Mouse (Mus musculus): ENCODE measurements around the gene Asb18.

Gene Asb18

DNA sequence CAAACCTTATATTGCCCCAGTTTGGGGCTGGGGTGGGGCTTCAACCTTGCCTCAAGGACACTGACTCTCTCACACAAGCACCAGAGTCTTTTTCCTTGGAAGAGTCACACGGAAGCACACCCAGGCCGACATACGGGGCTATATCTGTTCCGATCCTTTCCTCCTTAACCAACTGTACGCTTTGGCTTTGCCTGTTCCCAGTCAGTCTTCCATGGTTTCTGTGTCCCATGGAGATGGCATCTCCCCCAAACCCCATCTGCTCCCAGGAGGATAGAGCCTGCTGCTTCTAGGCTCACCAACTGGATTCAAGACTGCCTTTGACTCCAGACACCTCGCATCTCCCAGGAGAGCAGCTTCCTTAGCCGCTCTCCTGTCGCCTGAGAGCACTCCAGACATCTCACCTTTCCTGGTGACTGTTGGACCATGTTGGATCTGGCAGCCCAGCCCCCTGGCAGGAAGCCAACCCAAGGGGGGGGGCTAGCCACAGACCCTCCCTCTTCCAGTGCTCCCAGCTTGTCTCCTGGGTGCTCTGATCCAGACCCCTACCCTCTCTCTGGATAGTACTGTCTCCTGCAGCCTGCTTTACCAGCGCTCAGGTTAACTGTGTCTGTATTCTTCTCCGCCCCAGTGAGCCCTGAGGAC, 45.3 kb downstream of the Asb18 start:
- DNase-seq, result peak in 1 of 2 experiments; percentile 17

DNA sequence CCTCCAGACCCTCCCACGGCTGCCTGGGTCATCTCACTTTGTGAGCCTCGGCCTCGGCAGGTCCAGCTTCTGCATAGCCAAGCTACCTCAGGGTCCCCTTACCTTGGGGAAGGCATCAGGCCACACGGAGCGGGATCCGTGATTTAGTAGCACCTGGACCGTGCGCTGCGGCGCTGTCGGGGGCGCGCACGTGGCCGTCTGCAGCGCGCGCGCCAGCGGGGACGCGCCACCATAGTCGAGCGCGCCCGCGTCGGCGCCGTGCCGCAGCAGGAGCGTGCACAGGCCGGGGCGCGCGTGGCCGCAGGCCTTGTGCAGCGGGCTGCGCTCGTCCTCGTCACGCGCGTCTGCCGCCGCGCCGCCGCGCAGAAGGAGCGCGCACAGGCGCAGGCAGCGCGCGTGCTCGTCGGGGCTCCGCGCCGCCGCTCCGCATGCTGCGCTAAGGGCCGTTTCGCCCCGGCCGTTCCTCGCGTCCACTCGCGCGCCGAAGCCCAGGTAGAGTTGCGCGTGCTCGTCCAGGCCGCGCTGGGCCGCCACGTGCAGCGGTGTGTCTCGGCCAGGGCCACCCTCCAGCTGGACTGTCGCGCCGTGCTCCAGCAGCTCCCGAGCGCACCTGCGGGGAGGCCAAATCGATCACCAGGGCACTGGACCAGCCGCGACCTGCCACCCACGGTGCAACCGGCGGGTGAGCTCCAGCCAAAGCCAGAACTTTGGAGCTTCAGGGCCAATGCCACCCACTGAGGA, 46.2 kb downstream of the Asb18 start:
- DNase-seq, result peak; percentile 48 to 82

DNA sequence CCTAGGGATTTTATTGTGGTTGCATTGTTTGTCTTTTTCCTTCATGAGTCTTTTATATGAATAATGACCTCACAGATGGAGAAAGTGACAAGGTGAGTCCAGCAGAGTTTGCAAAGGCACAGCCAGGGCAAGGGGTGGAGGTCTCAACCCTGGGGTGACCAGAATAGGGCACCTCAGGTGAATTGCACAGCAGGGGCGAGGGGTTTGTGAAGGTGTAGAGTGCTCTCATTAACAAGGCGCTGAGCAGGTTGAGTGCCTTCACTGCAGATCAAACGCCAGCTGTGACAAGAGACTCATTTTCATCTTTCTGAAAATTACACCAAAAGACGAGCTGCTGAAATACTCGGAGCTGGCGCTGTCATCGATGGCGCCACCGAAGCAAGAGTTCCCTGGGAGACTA, 46.9 kb downstream of the Asb18 start:
- DNase-seq, result no peak

DNA sequence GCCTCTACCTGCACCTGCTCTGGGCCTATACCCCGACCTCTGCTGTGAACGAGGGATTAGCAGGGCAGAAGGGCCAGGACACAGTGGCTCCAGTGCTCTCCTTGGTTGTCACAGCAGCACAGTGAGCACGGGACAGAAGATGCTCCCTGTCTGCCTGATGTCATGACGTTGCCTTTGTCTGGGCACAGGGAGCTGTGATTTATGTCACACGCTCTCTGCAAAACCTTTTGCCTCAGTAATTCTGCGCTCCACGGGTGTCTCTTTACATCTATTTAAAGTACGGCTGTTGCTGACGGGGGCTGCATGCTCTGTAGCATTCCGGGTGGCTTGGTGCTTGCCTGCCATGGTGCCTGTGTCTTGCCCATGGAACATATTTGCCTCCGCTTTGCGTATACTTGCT, 50.0 kb downstream of the Asb18 start:
- no peak for DNase-seq

DNA sequence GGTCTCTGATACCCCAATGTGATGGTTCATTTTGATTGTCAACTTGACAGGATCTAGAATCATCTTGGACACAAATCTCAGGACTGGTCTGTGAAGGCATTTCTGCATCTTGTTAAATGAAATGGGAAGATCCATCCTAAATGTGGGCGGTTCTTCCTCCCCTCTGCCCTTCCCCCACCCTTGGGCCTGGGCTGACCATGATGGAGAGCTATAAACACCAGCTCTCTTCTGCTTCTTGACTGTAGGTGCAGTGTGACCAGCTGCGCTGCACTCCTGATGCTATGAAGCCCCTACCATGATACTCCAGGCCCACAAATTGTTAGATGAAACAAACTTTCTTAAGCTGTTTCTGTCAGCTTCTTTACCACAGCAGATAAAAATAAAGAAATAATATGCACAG, 51.2 kb downstream of the Asb18 start:
- no peak for DNase-seq

DNA sequence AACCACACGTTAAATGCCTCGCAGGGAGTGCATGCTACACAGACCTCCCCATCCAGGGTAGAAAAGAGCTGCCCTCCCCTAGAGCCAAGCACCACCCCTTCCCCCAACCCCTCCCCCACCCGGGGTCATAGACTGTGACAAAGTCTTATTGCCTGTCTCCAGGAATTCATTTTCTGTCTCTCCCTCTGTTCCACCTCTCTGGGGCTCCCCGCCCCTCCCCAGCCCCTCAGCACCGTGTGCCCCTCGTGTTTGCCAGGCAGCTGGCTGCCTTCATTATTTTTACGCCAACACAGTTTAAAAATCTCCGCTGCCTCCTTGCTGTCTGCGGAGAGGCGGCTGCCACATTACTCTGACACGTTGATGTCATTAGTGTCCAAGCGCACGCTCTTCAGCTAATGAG, 52.4 kb downstream of the Asb18 start:
- no peak for DNase-seq

DNA sequence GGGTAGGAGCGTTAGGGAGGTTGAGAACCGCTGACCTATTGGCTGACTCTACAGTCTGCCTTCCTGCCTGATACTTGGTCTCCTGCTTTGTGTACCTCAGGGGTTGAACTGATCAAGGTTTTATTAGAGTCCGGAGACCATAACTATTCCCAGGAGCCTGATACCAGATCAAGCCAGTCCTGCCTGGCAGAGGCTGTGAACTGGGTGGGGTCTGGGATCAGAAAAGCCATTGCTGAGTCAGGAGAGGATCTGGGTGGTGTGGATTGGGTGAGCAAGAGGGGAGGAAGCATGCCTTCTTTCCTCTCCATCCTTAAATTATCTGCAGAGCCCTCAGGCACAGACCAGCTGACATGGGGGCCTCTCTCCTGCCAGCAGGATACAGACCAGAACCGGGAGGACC, 55.1 kb downstream of the Asb18 start:
- DNase-seq, result no peak

DNA sequence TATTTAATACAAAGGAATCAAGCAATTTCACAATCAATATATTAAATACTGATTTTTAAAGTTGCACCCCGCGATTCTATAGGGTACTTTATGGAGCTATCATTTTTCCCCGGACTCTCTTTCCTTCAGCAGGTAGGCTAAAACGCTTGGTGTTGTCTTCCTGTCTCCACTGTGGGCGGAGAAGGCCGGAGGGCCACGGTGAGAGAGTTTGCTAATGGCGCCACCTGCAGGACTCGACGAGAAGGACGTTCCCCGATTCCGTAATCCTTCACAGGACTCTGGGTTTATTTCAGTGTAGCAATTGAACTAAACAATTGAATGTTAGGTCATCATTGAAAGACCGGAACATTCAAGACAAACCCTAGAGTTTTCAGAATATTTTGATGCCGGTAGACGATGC, 71.3 kb downstream of the Asb18 start:
- DNase-seq, result peak; percentile 79 to 88

DNA sequence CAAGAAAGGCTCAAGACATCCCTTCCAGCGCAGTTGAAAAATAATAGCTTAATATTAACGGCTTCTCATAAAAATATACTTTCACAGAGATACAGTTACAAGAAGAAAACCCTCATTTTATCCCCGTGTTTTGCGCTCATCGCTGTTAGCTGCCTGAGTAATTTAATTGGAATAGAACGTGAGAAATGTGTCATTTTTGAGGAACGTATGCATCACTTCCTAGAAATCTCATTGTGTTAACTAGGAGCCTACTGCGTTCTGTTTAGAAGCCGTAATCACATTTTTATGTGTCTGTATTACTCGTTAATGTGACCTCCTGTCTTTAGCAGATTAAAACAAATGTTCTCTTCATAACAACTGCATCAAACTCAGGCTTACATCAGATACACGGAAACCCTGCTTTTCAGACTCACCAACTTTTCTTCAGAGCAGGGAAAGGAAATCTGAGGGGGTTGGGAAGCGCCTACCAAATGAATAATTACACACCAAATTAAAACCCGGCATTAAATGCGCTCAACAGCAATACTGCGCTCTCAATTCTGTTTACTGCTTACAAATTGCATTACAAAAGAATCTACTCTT, 72.0 kb downstream of the Asb18 start:
- no peak for DNase-seq

DNA sequence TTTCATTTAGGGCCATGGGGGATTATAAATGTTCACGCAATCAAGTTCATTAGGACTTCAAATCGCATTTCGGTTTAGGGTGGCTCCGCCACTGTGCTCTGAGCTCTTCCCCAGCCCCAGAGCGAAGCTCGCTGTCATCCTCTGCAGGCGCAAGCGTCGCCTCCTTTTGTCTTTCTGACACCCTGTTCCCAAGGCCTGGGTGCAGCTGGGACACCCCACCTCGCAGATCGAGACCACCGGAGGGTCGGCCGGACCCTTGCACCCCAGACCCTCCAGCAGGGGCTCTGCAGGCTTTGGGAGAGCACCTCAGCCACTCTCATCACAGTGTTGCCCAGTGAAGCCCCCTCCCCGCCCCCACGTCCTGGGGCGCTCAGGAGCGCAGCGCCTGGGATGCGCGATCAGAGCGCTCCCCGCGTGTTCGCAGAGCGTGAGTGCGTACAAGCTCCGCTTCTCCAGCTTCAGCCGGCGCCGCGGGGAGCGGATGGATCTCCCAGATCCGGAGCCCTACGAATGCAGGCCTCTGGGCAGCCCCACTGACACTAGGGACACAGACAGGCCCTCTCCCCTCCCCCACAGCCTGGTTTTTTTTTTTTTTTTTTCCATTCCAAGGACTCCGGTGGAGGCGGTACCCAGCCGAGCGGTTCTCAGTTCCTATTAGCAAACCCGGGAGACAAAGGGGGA, 72.6 kb downstream of the Asb18 start:
- DNase-seq, result peak; percentile 19 to 36

DNA sequence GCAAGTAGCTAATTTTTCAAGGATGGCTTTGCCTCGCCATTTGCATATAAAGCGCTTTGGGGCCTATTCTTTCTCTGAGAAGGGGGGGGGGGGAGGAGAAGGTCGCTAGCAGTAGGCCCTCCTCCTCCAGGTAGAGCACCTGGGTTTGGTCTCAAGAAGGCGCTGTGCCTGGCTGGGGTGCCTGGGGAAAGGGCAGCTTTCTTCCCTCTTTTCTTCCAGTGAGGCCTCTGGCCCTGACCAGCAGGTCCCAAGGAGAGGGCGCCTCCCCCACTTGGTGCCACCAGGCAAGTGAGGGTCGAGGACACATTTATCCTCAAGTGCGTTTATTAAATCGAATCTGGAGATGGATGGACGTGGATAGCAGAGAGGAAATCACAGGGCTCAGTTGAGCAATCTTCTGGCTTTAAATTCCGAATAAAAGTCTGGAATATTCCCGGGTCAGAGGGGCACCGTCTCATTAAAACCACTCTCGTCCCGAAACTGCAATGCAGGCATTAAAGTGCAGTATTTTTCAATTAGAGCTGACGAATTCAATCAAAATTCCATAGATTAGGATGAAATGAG, 73.4 kb downstream of the Asb18 start:
- DNase-seq, result no peak

DNA sequence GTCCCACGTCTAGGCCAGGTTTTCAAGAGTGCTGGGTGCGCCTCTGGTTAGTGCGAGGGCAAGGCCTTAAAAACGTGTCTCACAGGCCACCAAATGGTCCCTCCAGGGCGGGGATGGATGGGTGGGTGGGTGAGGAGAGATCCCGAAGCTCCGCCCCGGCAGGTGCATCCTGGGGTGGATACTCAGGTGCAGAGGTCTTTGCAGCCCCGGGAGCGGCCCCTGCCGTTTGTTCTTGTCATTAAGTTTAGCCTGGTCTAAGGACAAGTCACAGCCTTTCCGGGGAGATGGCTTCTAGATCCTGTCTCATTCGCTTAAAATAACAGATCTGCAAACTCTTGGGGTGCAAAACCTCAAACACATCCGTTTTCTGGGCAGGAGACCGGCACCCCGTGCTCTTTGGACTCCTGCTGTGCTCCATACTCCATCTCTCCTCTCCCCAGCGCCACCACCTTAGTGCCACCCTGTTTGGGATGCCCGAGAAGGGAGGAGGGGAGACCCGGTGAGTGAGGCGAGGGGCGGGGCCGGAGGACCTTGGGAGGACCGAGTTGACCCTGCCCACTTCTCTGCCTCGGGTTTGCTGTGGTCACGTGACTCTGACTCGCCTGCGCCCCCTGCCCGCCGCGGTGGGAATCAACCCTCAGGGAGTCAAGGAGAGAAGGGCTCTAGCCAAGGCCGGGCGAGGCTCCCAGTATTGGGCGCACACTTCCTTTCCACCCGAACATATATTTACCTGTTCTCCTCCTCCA, 74.3 kb downstream of the Asb18 start:
- DNase-seq, result peak; percentile 46 to 51

DNA sequence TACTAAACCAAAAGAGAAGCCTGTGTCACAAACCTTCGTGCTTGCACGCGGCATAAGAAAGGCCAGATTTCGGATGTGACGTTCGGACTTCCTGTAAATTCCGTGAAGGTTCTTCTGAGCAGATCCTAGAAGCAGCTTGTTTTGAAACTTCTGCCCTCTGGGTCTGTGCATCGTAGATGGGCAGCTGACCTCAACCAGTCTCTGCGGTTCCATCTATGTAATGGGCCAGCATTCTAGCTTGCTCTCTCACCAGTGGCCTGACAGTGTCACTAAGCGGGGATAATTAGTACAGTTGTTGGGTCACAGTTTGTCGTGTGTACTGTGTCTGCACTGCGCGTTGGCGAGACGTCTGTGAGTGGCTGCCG, 74.9 kb downstream of the Asb18 start:
- DNase-seq, result no peak

DNA sequence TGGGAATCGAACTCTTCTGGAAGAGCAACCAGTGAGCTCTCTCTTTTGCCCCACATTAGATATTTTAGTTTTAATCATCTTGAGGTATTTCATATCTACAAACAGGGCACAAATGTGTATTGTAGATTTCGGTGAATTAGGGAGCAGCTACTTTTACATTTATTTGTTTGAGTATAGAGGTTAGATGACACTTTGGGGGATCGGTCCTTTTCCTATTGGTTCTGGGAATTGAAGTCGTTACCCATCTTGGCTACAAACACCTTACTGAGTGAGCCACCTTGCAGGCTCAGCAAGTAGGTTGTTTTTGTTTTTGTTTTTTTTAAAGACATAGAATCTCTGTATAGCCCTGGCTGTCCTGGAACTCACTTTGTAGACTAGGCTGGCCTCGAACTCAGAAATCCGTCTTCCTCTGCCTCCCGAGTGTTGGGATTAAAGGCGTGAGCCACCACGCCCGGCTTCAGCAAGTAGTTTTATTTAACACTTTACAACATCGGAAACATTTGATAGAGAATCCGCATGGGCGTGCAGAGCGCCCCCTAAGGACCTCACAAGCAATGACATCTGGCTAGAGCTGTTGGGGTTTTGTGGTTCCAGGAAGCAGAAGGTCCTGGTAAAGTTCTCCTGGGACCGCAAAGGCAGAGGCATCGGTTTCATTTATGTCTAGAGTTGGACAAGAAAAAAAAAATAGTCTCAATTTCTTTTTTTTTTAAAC, 75.4 kb downstream of the Asb18 start:
- DNase-seq, result no peak

DNA sequence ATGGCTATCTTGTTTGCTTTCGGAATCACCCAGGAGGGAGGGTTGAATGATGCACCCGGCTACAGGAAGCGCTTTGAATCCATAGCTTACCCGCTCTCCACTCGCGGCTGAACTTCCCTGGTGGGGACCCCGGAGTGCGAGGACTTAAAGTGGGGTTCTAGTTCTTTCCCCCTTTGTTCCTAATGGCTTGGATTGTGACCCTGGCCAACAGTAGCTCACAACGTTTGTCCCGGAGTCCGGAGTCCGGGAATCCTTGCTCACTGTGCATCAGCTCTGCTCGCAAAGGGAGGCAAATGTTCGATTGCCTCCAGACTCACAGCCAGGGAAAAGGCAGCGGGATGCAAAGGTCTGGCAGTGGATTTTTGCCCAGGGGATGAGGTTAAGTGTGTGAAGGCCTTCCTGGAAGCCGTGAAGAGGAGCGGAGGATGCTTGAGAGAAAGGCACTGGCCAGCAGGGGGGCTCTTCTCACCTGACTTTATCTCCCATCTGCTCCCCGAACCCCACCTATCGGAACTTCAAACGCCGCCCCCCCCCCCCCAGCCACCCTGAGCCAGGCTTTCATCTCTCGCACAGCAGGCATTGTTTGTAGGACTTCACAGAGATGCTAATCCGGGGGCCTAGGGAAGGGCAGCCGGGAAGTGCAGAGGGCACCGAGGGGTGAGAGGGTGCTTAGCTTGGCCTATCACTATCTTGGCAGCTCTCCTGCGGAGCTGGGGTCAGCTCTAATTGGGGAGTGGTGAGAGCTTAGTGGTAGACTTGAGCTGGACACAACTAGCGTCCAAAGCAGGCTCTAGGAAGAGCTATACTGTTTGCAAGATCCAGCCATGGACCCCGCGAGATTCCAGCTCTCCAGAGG, 78.7 kb downstream of the Asb18 start:
- DNase-seq, result no peak

DNA sequence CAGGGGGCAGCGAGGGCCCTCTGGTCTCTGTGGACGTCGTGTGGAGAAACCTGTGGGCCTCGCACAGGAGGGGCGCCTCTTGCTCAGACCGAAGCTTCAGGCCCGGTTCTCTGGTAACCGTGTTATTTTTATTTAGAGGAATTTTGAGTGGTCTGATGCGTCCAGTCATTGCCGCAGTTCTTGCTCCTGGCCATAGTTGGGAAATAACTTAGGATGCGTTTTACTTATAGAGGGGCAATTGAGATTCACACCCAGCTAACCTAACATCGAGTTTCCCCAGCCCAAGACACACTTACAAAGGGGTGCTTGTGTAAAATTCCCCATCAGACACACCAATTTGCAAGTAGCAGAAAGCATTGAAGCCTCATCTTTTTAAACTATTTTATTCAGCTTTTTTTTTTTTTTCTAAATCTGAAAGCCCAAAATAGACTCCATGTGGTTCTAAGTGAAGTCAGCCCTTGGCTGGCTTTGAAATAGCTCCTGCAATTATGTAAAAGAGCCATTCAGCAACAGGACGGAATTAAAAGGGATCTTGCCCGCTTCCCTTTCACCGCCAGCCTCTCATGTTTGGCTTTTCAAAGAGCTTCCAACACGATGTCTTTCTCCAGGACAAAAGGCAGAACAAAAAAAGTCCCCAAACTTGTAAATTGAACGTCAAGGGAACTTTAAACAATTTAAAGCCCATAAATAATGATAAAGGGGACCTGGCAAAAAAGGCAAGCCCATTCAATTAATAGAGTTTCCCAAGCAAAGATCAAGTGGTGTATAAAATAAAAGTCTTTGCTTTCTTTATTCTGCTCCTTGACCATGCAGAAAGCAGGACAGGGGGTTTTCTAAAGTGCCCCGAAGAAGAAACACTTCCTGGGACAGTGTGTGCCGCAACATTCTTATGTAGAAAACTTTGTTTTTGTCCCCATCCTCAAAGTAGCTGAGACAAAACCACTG, 79.9 kb downstream of the Asb18 start:
- DNase-seq, result no peak

DNA sequence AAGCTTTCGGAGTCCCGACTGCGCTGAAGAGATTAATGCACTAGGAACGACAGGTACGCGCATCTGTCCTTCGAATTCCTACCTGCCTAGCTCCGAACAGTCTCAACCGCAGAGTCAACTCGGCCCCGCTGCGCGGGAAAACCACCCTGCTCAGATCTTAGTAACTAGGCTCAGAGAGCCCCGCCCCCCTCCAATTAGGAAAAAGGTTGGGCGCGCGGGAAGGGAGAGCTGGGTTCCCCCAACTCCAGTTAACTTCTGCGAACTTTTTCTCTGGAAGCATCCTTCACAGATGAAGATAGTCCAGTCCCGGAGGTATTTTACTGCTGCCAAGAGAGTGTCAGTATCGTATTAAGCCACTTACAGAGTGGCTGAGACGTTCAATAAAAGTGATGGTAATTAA, 80.7 kb downstream of the Asb18 start:
- DNase-seq, result no peak

DNA sequence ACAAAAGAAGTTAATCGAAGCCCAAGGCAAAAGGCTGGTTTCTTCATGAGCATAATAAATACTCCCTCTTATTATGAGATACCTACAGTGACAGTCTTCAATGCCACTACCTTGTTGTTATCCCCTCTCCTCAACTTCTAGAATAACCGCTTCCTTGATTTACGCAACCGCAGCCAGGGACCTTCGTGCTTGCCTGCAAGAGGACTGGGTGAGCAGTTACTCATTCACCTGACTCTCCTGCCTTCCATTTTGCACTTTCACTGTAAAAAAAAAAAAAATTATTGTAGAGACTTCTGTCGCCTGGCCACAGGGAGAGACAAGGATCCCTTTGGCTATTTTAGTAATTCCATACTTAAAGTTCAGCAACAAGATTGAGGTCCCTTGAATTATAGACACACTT, 81.4 kb downstream of the Asb18 start:
- no peak for DNase-seq

DNA sequence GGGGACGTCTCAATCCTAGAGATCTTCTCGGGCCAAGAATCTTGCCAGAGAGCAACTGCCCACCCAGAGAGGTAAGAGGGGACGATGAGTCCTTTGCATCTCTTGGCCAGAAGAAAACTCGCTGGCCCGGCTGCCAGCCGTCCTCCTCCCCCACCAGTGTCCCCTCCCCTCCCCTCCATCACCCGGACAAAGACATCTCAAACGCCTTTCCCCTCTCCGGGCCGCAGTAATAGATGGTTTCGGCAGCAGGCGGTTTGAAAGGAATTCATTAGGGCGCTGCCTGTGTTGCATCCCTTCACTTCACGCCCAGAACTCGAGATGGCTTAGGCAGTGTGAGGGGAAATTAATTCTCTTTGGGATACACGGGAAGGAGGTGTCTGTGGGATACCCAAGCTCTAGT, 81.8 kb downstream of the Asb18 start:
- no peak for DNase-seq

DNA sequence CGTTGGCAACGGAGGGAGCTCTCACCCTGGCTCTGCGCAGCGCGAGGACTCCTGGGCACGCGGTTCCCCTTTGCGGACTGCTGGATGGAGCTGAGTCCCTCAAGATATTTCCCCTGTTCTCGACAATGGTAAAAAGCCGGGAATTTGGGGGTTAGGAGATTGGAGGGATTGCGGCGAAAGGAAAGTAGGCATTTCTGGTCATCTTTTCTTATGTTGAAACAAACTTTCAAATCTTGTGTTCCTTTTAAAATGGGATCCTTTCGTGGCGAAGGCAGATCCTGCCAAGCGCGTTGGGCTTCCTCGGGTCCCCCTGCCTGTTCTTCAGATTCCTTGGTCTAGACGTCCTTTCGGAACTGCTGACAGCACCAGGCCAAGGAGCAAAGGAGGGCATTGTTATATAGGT, 82.4 kb downstream of the Asb18 start:
- no peak for DNase-seq

Measured in cerebellum, adult 18-20 months (tissue).